Mouse (Mus musculus): ENCODE data around the gene Dnajc9.

DNA sequence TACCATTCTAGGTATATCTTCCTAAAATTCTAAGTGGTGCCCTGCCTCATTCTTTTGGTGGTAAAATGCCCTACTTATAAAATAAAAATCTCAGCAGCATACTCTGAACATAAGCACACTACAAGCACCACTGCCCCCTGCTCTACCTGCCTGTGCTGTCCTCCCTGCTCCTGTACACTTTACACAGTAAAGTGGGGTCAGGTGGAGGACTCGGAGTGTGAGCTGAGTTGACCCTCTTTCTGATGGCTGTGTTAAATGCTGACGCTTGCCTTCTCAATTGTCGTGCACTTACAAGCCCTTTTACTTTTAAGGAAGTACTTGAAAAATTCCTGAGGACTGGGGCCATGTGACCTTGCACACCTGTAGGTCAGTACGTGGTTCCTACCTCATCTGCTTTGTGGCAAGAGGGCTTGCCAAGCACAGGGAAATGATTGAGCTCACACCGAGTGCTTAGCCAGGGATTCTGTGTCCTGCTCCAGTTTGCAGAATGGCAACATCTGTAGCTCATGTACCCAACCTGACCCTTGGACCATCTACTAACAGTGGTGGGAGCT is 9.5 kb downstream of the Dnajc9 start:
- TF ChIP-seq GATA1 (IDR thresholded peaks at IDR 0.05; ENCODE audit: low read length) (no peak), TAL1 (IDR thresholded peaks at IDR 0.05; ENCODE audit: low read length) (no peak)

All from erythroblast, embryonic 14.5 days (primary cell).